In genomic region chr2:143003341-143003740, GRCm38 (mm10) we compare ENCODE assay signal across 27 mouse cellular contexts. TPM values are rescaled to one million over a fixed set of nuclear protein-coding genes. Genes with fewer than 3 reads are reported as not detected.
DNase-seq lines count a peak whose midpoint lies in the region; ATAC-seq lines count a peak whose summit lies in the region.
"Had no signal": no experiment of that assay in that cellular context is flagged by ENCODE, and none has a peak within 500 bp of the region (broad histone marks: within the 10 kb centered on the region; RNA-seq: fewer than 3 reads in every experiment).

No protein-coding gene starts in this region.

- H3K9ac ChIP-seq in forebrain, embryonic 11.5 days (ENCODE audit: low read length): no peak overlapping the region
- no peak overlapping the region for H3K9ac ChIP-seq in forebrain, embryonic 13.5 days
- H3K9ac ChIP-seq in hindbrain, embryonic 15.5 days: no peak overlapping the region
- H3K9ac ChIP-seq in neural tube, embryonic 13.5 days: no peak overlapping the region
- H3K9ac ChIP-seq: embryonic facial prominence, embryonic 12.5 days; embryonic facial prominence, embryonic 15.5 days; forebrain, postnatal 0 days; heart, embryonic 12.5 days; heart, embryonic 15.5 days; intestine, embryonic 15.5 days had no signal

- H3K36me3 ChIP-seq in forebrain, embryonic 11.5 days (ENCODE audit: control insufficient read depth, insufficient read depth, low read length): no peaks in the 10 kb centered on the region
- no peaks in the 10 kb centered on the region for H3K36me3 ChIP-seq in forebrain, embryonic 13.5 days (ENCODE audit: poor library complexity, severe bottlenecking)
- no peaks in the 10 kb centered on the region for H3K36me3 ChIP-seq in hindbrain, embryonic 15.5 days
- H3K36me3 ChIP-seq in hindbrain, embryonic 10.5 days: no peaks in the 10 kb centered on the region
- H3K36me3 ChIP-seq in neural tube, embryonic 13.5 days: no peaks in the 10 kb centered on the region
- H3K36me3 ChIP-seq: embryonic facial prominence, embryonic 12.5 days; embryonic facial prominence, embryonic 15.5 days; heart, embryonic 12.5 days; heart, embryonic 15.5 days; intestine, embryonic 15.5 days had no signal

- H3K27me3 ChIP-seq in forebrain, embryonic 11.5 days (ENCODE audit: control insufficient read depth, insufficient read depth, low read length): no peaks in the 10 kb centered on the region
- H3K27me3 ChIP-seq in forebrain, embryonic 13.5 days: no peaks in the 10 kb centered on the region
- no peaks in the 10 kb centered on the region for H3K27me3 ChIP-seq in hindbrain, embryonic 15.5 days
- H3K27me3 ChIP-seq in hindbrain, embryonic 10.5 days (ENCODE audit: insufficient read depth, poor library complexity, severe bottlenecking): no peaks in the 10 kb centered on the region
- no peaks in the 10 kb centered on the region for H3K27me3 ChIP-seq in neural tube, embryonic 13.5 days
- H3K27me3 ChIP-seq: embryonic facial prominence, embryonic 12.5 days; embryonic facial prominence, embryonic 15.5 days; heart, embryonic 12.5 days; heart, embryonic 15.5 days; intestine, embryonic 15.5 days had no signal

- no peak overlapping the region for H3K4me2 ChIP-seq in forebrain, embryonic 11.5 days (ENCODE audit: low read depth, low read length, severe bottlenecking)
- no peak overlapping the region for H3K4me2 ChIP-seq in forebrain, embryonic 13.5 days
- H3K4me2 ChIP-seq in hindbrain, embryonic 15.5 days: no peak overlapping the region
- H3K4me2 ChIP-seq in neural tube, embryonic 13.5 days: no peak overlapping the region
- H3K4me2 ChIP-seq: embryonic facial prominence, embryonic 12.5 days; embryonic facial prominence, embryonic 15.5 days; heart, embryonic 12.5 days; heart, embryonic 15.5 days; intestine, embryonic 15.5 days had no signal

- 51% methylated on average over 3 of the region's 3 CpGs for WGBS in forebrain, embryonic 11.5 days
- WGBS in forebrain, embryonic 13.5 days: 34% methylated on average over 3 of the region's 3 CpGs
- WGBS in hindbrain, embryonic 15.5 days: 51% methylated on average over 3 of the region's 3 CpGs
- 87% methylated on average over 3 of the region's 3 CpGs for WGBS in hindbrain, embryonic 10.5 days
- WGBS in neural tube, embryonic 13.5 days: 47% methylated on average over 3 of the region's 3 CpGs

- no peak overlapping the region for H3K4me3 ChIP-seq in forebrain, embryonic 11.5 days (ENCODE audit: low read depth, low read length)
- H3K4me3 ChIP-seq in forebrain, embryonic 13.5 days: no peak overlapping the region
- no peak overlapping the region for H3K4me3 ChIP-seq in hindbrain, embryonic 15.5 days
- no peak overlapping the region for H3K4me3 ChIP-seq in hindbrain, embryonic 10.5 days
- no peak overlapping the region for H3K4me3 ChIP-seq in neural tube, embryonic 13.5 days
- H3K4me3 ChIP-seq: embryonic facial prominence, embryonic 12.5 days; embryonic facial prominence, embryonic 15.5 days; erythroblast, embryonic 14.5 days; heart, embryonic 12.5 days; heart, embryonic 15.5 days; intestine, embryonic 15.5 days had no signal

- no peak for DNase-seq in forebrain, embryonic 11.5 days (ENCODE audit: low spot score)
- no peak for DNase-seq in hindbrain, embryonic 10.5 days (ENCODE audit: low spot score)
- no peak for DNase-seq in neural tube, embryonic 10.5 days (ENCODE audit: extremely low spot score, low spot score)
- no peak for DNase-seq in kidney, postnatal 4 days
- no peak for DNase-seq in urinary bladder, postnatal 25 days (ENCODE audit: low spot score)
- DNase-seq: adrenal gland, postnatal 10 days; adrenal gland, postnatal 36 days; cerebellum, adult 11 months; cerebellum, adult 2 months; cerebellum, adult 9-11 months; cerebellum, postnatal 25 days; forebrain, postnatal 0 days; gastrocnemius, postnatal 25 days; heart, adult 18-20 months; heart, postnatal 10 days; heart, postnatal 36 days had no signal

- no peaks in the 10 kb centered on the region for H3K4me1 ChIP-seq in forebrain, embryonic 11.5 days (replicated peaks; ENCODE audit: control insufficient read depth, insufficient read depth, low read length)
- H3K4me1 ChIP-seq in forebrain, embryonic 13.5 days: no peaks in the 10 kb centered on the region; the same call in 1 of the 2 replicates
- 0 out of 2 replicates have a peak, but pooled peaks cover 5% of the 10 kb centered on the region for H3K4me1 ChIP-seq in hindbrain, embryonic 15.5 days (replicated peaks)
- H3K4me1 ChIP-seq in hindbrain, embryonic 10.5 days (replicated peaks): no peaks in the 10 kb centered on the region
- H3K4me1 ChIP-seq in neural tube, embryonic 13.5 days (replicated peaks): 0 out of 2 replicates have a peak, but pooled peaks cover 3% of the 10 kb centered on the region
- H3K4me1 ChIP-seq: embryonic facial prominence, embryonic 12.5 days; embryonic facial prominence, embryonic 15.5 days; heart, embryonic 12.5 days; heart, embryonic 15.5 days; intestine, embryonic 15.5 days had no signal

- no peaks in the 10 kb centered on the region for H3K9me3 ChIP-seq in forebrain, embryonic 11.5 days (ENCODE audit: control insufficient read depth, low read length)
- H3K9me3 ChIP-seq in forebrain, embryonic 13.5 days (replicated peaks): no peaks in the 10 kb centered on the region
- no peaks in the 10 kb centered on the region for H3K9me3 ChIP-seq in hindbrain, embryonic 15.5 days
- no peaks in the 10 kb centered on the region for H3K9me3 ChIP-seq in hindbrain, embryonic 10.5 days
- no peaks in the 10 kb centered on the region for H3K9me3 ChIP-seq in neural tube, embryonic 13.5 days
- H3K9me3 ChIP-seq: embryonic facial prominence, embryonic 12.5 days; embryonic facial prominence, embryonic 15.5 days; heart, embryonic 12.5 days; heart, embryonic 15.5 days; intestine, embryonic 15.5 days had no signal

- peak; percentile 36 for ATAC-seq in forebrain, embryonic 11.5 days (replicated peaks; ENCODE audit: low FRiP score)
- no peak for ATAC-seq in forebrain, embryonic 13.5 days
- ATAC-seq in hindbrain, embryonic 15.5 days (ENCODE audit: low FRiP score, low read depth): no peak
- ATAC-seq in neural tube, embryonic 13.5 days (ENCODE audit: low read depth): no peak
- ATAC-seq: forebrain, embryonic 14.5 days; forebrain, postnatal 0 days; intestine, embryonic 15.5 days; Patski had no signal

- H3K27ac ChIP-seq in forebrain, embryonic 11.5 days (ENCODE audit: low read depth, low read length): no peak overlapping the region
- H3K27ac ChIP-seq in forebrain, embryonic 13.5 days: no peak overlapping the region
- H3K27ac ChIP-seq in hindbrain, embryonic 15.5 days (replicated peaks): peak overlapping the region; percentile 45; the same call in 1 of the 2 replicates
- H3K27ac ChIP-seq in hindbrain, embryonic 10.5 days: no peak overlapping the region
- H3K27ac ChIP-seq in neural tube, embryonic 13.5 days (replicated peaks): peak overlapping the region; percentile 57; the same call in 1 of the 2 replicates
- H3K27ac ChIP-seq: embryonic facial prominence, embryonic 12.5 days; embryonic facial prominence, embryonic 15.5 days; heart, embryonic 15.5 days; intestine, embryonic 15.5 days had no signal

RNA-seq across cellular contexts. Expression of gene Snrpb2, which starts 59.5 kb away (rescaled TPM):
- 109 and 129 TPM in 2 replicates for polyA plus RNA-seq in forebrain, embryonic 11.5 days (2014; fragmentation: Nextera tagmentation; extraction: Ambion mirVana)
- 95.4 and 108 TPM in 2 replicates for polyA plus RNA-seq in forebrain, embryonic 13.5 days (2015; fragmentation: Nextera tagmentation; extraction: Ambion mirVana)
- 44.1 and 57.6 TPM in 2 replicates for polyA plus RNA-seq in hindbrain, embryonic 15.5 days (2015; fragmentation: Nextera tagmentation; extraction: Ambion mirVana)
- 85.0 and 96.5 TPM in 2 replicates for polyA plus RNA-seq in hindbrain, embryonic 10.5 days (2016; fragmentation: Nextera tagmentation; extraction: Ambion mirVana)
- polyA plus RNA-seq in neural tube, embryonic 13.5 days (2015; fragmentation: Nextera tagmentation; extraction: Ambion mirVana): 71.4 and 73.6 TPM in 2 replicates

Comparison
In these comparisons a context has a peak if more than half of its experiments do, and no peak if none do; other contexts are left out.
1. H3K27ac ChIP-seq: peak in hindbrain, embryonic 15.5 days (single experiment) and neural tube, embryonic 13.5 days (single experiment); none in forebrain, embryonic 11.5 days (single experiment), forebrain, embryonic 13.5 days (single experiment) and hindbrain, embryonic 10.5 days (single experiment).